ENCODE assay signal across 8 mouse cellular contexts in the genomic region with DNA sequence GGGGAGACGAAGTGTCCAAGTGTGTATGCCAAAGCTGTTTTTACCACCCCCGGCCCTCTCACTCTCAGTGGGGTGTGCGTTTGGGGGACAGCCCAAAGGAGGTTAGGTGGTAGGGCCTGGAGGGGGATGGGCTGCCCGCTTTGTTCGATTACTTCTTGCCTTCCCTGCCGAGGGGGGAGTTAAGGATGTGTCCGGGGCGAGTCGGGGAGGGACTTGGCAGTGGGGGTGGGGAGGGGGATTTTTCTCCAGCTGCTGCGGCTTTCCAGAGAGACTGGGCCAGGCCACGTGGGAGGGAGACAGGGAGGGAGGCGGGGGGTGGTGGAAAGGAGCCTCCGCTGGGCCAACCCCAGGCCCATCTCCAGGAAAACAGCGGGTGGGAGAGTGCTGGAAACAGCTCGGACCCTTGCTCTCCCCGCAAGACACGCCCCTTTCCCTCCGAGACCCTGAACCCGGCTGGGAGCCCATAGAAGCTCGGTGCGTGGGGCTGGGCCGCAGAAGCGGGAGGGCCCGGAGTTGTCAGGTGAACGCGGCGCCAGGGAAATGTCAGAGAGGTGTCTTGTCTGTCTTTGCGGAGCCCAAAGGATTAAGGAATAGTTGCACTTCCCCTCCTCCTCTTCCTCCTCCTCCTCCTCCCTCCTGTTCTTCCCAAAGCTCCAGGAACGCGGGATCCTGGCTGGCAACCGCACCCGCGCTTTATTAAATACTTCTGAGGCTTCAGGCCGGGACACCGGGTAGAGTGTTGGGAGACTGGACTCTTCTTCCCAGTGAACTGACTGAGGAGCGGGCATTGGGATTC. TPM values are rescaled to one million over a fixed set of nuclear protein-coding genes. Genes with fewer than 3 reads are reported as not detected.
A peak's percentile ranks its signal among the peaks of the same experiment; 100 is the strongest.
DNase-seq lines count a peak whose midpoint lies in the region; ATAC-seq and TF ChIP-seq lines count a peak whose summit lies in the region.

No protein-coding gene starts in this region.

- DNase-seq in heart, adult 18-20 months: peak; percentile 11 to 16
- DNase-seq in heart, postnatal 25 days (ENCODE audit: low spot score): no peak
- peak; percentile 75 for DNase-seq in ES-CJ7 (ENCODE audit: low read depth, low spot score)
- DNase-seq in cerebellum, postnatal 10 days: peak; percentile 85 to 91
- DNase-seq in gastrocnemius, postnatal 4 days (ENCODE audit: low spot score in 2 of 2): peak; percentile 60 to 78

- no peak for TF ChIP-seq CTCF in olfactory bulb, adult 2 months (IDR thresholded peaks at IDR 0.05; ENCODE audit: insufficient read depth, low read depth, low read length)

- intact Hi-C loops in heart, postnatal 25 days (cut with DNase I): no loop called here

- H3K27ac ChIP-seq in limb, embryonic 15.5 days: peak overlapping the region; percentile 93
- peak overlapping the region; percentile 37; the same call in 1 of the 2 replicates for H3K27ac ChIP-seq in olfactory bulb, adult 2 months (ENCODE audit: insufficient read depth, low read depth, low read length)

- H3K36me3 ChIP-seq in limb, embryonic 15.5 days: no peaks in the 10 kb centered on the region

- WGBS in limb, embryonic 15.5 days: 3% methylated on average over 36 of the region's 36 CpGs
- 5% methylated on average over 36 of the region's 36 CpGs for WGBS in olfactory bulb, adult 2 months

- no peak for TF ChIP-seq POLR2A in olfactory bulb, adult 2 months (IDR thresholded peaks at IDR 0.05; ENCODE audit: insufficient read depth, low read depth, low read length)

- ATAC-seq in limb, embryonic 15.5 days (ENCODE audit: insufficient number of reproducible peaks, low FRiP score, low TSS enrichment, low read depth): peak; percentile 75
- ATAC-seq in inflammation-experienced regulatory T-cells, adult 6 months: no peak

- H3K27me3 ChIP-seq in limb, embryonic 15.5 days: no peaks in the 10 kb centered on the region

- peaks cover 36% of the 10 kb centered on the region for H3K4me1 ChIP-seq in limb, embryonic 15.5 days
- peaks cover 16% of the 10 kb centered on the region for H3K4me1 ChIP-seq in olfactory bulb, adult 2 months (ENCODE audit: control insufficient read depth, insufficient read depth, low read length)

- peak overlapping the region; percentile 85 for H3K4me3 ChIP-seq in limb, embryonic 15.5 days
- peak overlapping the region; percentile 55 for H3K4me3 ChIP-seq in olfactory bulb, adult 2 months (ENCODE audit: insufficient read depth, low read depth, low read length)

- H3K9me3 ChIP-seq in limb, embryonic 15.5 days: no peaks in the 10 kb centered on the region

- H3K4me2 ChIP-seq in limb, embryonic 15.5 days: peak overlapping the region; percentile 87

- H3K9ac ChIP-seq in limb, embryonic 15.5 days: peak overlapping the region; percentile 77

RNA-seq across cellular contexts. Expression of a gene that starts 1.3 kb away (rescaled TPM):
- 10 to 100 TPM; 12.3 to 13.8 TPM for total RNA-seq in heart, adult 18-20 months (2021)
- total RNA-seq in heart, postnatal 25 days (2021): 10 to 100 TPM in 1 of 2 experiments, 1 to 10 TPM in 1; 8.9 to 10.3 TPM
- 100 to 1,000 TPM; 152 to 153 TPM for total RNA-seq in gastrocnemius, postnatal 4 days (2021)
- 30.3 and 33.2 TPM in 2 replicates for polyA plus RNA-seq in limb, embryonic 15.5 days (2015; fragmentation: Nextera tagmentation; extraction: Ambion mirVana)
- not detected in 2 replicates for polyA plus RNA-seq in olfactory bulb, adult 2 months (2012; ENCODE audit: insufficient read depth, insufficient read length, low replicate concordance, missing spikeins)
- under 1 TPM in 2 of 3 experiments, not detected in 1; 0.24 to 0.28 TPM for polyA plus RNA-seq in inflammation-experienced regulatory T-cells, adult 6 months (2017; shearing (Covaris generic))

RNA-seq across cellular contexts. Expression of a gene that starts 38.4 kb away (rescaled TPM):
- under 1 TPM; 0.15 to 0.18 TPM for total RNA-seq in heart, adult 18-20 months (2021)
- under 1 TPM in 1 of 2 experiments, not detected in 1; 0.08 TPM for total RNA-seq in heart, postnatal 25 days (2021)
- under 1 TPM; 0.88 to 0.91 TPM for total RNA-seq in gastrocnemius, postnatal 4 days (2021)
- 0.43 and 0.52 TPM in 2 replicates for polyA plus RNA-seq in limb, embryonic 15.5 days (2015; fragmentation: Nextera tagmentation; extraction: Ambion mirVana)
- not detected in 2 replicates for polyA plus RNA-seq in olfactory bulb, adult 2 months (2012; ENCODE audit: insufficient read depth, insufficient read length, low replicate concordance, missing spikeins)
- polyA plus RNA-seq in inflammation-experienced regulatory T-cells, adult 6 months (2017; shearing (Covaris generic)): not detected

Comparison
In these comparisons a context has a peak if more than half of its experiments do, and no peak if none do; other contexts are left out.
1. RNA of a gene that starts 1.3 kb away (total RNA-seq): 152 to 153 TPM in gastrocnemius, postnatal 4 days; 12.3 to 13.8 TPM in heart, adult 18-20 months and 8.9 to 10.3 TPM in heart, postnatal 25 days; every median in the first group is over 10 times any median in the second.